Comparison of ENCODE assay signal across 8 mouse cellular contexts in genomic region chr9:48733817-48734544, GRCm38 (mm10).
DNase-seq lines count a peak whose midpoint lies in the region; ATAC-seq lines count a peak whose summit lies in the region.

No protein-coding gene starts in this region.

- ATAC-seq in kidney, embryonic 15.5 days (replicated peaks; ENCODE audit: low FRiP score): no peak
- ATAC-seq in midbrain, embryonic 12.5 days (ENCODE audit: low FRiP score, low read depth): no peak
- ATAC-seq in granulocyte monocyte progenitor cell, adult 5-6 weeks (replicated peaks; ENCODE audit: poor library complexity, severe bottlenecking): no peak; the same call in 1 of the 2 replicates
- ATAC-seq in erythroblast, adult 5-6 weeks (replicated peaks; ENCODE audit: low FRiP score, poor library complexity, severe bottlenecking): no peak

- H3K9ac ChIP-seq in kidney, embryonic 15.5 days: no peak overlapping the region
- no peak overlapping the region for H3K9ac ChIP-seq in midbrain, embryonic 12.5 days (replicated peaks)

- intact Hi-C loops in heart, postnatal 14 days (cut with DNase I): no loop called here

- 0 out of 2 replicates have a peak overlapping the region, but pooled peaks have one; percentile 4 for H3K27ac ChIP-seq in kidney, embryonic 15.5 days
- peak overlapping the region; percentile 56 for H3K27ac ChIP-seq in midbrain, embryonic 12.5 days (replicated peaks)

- H3K4me3 ChIP-seq in kidney, embryonic 15.5 days (replicated peaks): no peak overlapping the region
- no peak overlapping the region for H3K4me3 ChIP-seq in midbrain, embryonic 12.5 days

- DNase-seq in heart, adult 18-20 months: peak; percentile 87 to 90
- DNase-seq in heart, postnatal 14 days: no peak
- peak; percentile 95 for DNase-seq in Muller cell, postnatal 12 days (ENCODE audit: inconsistent ontology term)
- DNase-seq in fibroblast of lung, adult 2 months (ENCODE audit: low read depth): peak; percentile 56

- H3K9me3 ChIP-seq in kidney, embryonic 15.5 days (replicated peaks): no peaks in the 10 kb centered on the region
- no peaks in the 10 kb centered on the region for H3K9me3 ChIP-seq in midbrain, embryonic 12.5 days

- H3K27me3 ChIP-seq in kidney, embryonic 15.5 days: peaks cover 65% of the 10 kb centered on the region
- 0 out of 2 replicates have a peak, but pooled peaks cover 7% of the 10 kb centered on the region for H3K27me3 ChIP-seq in midbrain, embryonic 12.5 days

- 34% methylated on average over 13 of the region's 13 CpGs for WGBS in kidney, embryonic 15.5 days
- WGBS in midbrain, embryonic 12.5 days: 26% methylated on average over 13 of the region's 13 CpGs

- H3K4me2 ChIP-seq in kidney, embryonic 15.5 days: no peak overlapping the region
- H3K4me2 ChIP-seq in midbrain, embryonic 12.5 days (replicated peaks): peak overlapping the region; percentile 18

- peaks cover 61% of the 10 kb centered on the region for H3K4me1 ChIP-seq in kidney, embryonic 15.5 days
- H3K4me1 ChIP-seq in midbrain, embryonic 12.5 days: peaks cover 80% of the 10 kb centered on the region

- no peaks in the 10 kb centered on the region for H3K36me3 ChIP-seq in kidney, embryonic 15.5 days
- no peaks in the 10 kb centered on the region for H3K36me3 ChIP-seq in midbrain, embryonic 12.5 days

Comparison
In these comparisons a context has a peak if more than half of its experiments do, and no peak if none do; other contexts are left out.
1. DNase-seq: peak in heart, adult 18-20 months (2 of 2), Muller cell, postnatal 12 days (single experiment) and fibroblast of lung, adult 2 months (single experiment); none in heart, postnatal 14 days (0 of 2).